ENCODE assay signal across 11 mouse cellular contexts in the genomic region with DNA sequence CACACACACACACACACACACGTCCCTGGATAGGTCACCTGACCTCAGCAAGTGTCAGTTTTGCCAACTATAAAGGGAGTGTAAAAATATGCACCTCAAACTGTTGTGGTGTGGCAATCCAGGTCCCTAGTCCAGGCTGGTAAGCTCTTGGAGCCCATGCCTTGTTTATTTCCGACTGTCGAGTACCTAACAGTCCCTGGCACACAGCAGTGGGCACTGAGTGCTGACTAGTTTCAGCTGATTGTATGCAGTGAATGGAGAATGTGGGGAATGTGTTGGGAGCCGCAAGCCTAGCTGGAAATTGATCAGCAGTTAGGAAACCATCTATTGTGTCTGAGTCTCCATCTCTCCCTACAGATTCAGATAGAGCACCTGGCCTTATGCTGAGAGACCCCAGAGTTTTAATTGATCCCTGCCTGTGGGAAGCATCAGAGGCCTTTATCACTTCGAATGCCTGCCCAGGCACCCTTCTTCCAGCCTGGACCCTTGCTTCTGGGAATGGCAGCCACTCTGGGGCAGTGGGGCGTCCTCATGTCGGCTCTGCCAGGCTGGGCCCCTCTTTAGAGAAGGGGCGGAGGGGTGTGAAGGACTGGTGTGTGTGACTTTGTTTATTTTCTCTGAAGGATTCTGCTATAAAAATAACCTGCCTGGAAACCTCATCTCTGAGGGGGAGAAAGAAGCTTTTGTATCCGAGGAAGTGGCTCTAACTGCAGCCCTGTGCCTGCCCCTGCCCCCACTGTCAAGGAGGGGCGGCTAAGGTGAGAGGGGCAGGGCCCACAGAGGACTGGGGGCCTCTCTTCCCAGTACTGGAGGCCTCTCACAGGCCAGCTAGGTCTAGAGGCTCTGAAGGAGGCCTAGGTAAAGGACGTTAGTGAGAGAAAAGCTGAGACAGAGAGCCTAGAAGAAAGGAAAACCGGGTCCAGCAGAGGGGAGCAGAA. TPM values are rescaled to one million over a fixed set of nuclear protein-coding genes. Genes with fewer than 3 reads are reported as not detected.
DNase-seq lines count a peak whose midpoint lies in the region; ATAC-seq and TF ChIP-seq lines count a peak whose summit lies in the region.
"Had no signal": no experiment of that assay in that cellular context is flagged by ENCODE, and none has a peak within 500 bp of the region (broad histone marks: within the 10 kb centered on the region; RNA-seq: fewer than 3 reads in every experiment).

No protein-coding gene starts in this region.

- H3K27ac ChIP-seq in forebrain, embryonic 14.5 days (ENCODE audit: low read depth, low read length), result no peak overlapping the region
- H3K27ac ChIP-seq in limb, embryonic 14.5 days (replicated peaks; ENCODE audit: low read depth, low read length), result peak overlapping the region; percentile 84

- DNase-seq in heart, adult 18-20 months, result peak; percentile 15 to 37
- no peak for DNase-seq in heart, adult 8-10 months (ENCODE audit: low spot score)
- peak; percentile 90 for DNase-seq in Muller cell, postnatal 12 days (ENCODE audit: inconsistent ontology term)
- peak; percentile 27 for DNase-seq in forebrain, embryonic 14.5 days (ENCODE audit: low spot score)
- DNase-seq in limb, embryonic 14.5 days (ENCODE audit: low spot score), result peak; percentile 4
- DNase-seq in c-Kit-positive CD71-positive TER-119-positive erythroid progenitor cells, embryonic 14.5 days (ENCODE audit: low spot score), result no peak
- DNase-seq: left cerebral cortex, postnatal 4 days had no signal

- no peak overlapping the region for H3K4me2 ChIP-seq in forebrain, embryonic 14.5 days (ENCODE audit: low read length)
- peak overlapping the region; percentile 3; the same call in 1 of the 2 replicates for H3K4me2 ChIP-seq in limb, embryonic 14.5 days (replicated peaks; ENCODE audit: low read depth, low read length, severe bottlenecking)

- H3K9ac ChIP-seq in forebrain, embryonic 14.5 days (ENCODE audit: low read length), result peak overlapping the region; percentile 18; the same call in 1 of the 2 replicates
- H3K9ac ChIP-seq in limb, embryonic 14.5 days (ENCODE audit: low read depth, low read length, severe bottlenecking), result peak overlapping the region; percentile 9; the same call in 1 of the 2 replicates

- peaks cover 9% of the 10 kb centered on the region for H3K4me1 ChIP-seq in forebrain, embryonic 14.5 days (ENCODE audit: control insufficient read depth, insufficient read depth, low read length)
- peaks cover 45% of the 10 kb centered on the region for H3K4me1 ChIP-seq in limb, embryonic 14.5 days (ENCODE audit: control insufficient read depth, insufficient read depth, low read length)

- WGBS in forebrain, embryonic 14.5 days, result 21% methylated on average over 12 of the region's 12 CpGs
- WGBS in limb, embryonic 14.5 days, result 27% methylated on average over 12 of the region's 12 CpGs

- ATAC-seq in forebrain, embryonic 14.5 days, result no peak
- peak; percentile 73 for ATAC-seq in limb, embryonic 14.5 days (ENCODE audit: low FRiP score, low read depth)
- no peak for ATAC-seq in frontal cortex, adult (ENCODE audit: low TSS enrichment)
- no peak for ATAC-seq in granulocyte monocyte progenitor cell, adult 5-6 weeks (replicated peaks; ENCODE audit: poor library complexity, severe bottlenecking)

- no peak overlapping the region for H3K4me3 ChIP-seq in forebrain, embryonic 14.5 days (ENCODE audit: low read depth, low read length)
- no peak overlapping the region for H3K4me3 ChIP-seq in limb, embryonic 14.5 days (replicated peaks; ENCODE audit: low read length)
- H3K4me3 ChIP-seq: erythroblast, embryonic 14.5 days had no signal

- no peaks in the 10 kb centered on the region for H3K9me3 ChIP-seq in forebrain, embryonic 14.5 days (replicated peaks; ENCODE audit: control insufficient read depth, low read length)
- H3K9me3 ChIP-seq in limb, embryonic 14.5 days (ENCODE audit: control insufficient read depth, low read length), result no peaks in the 10 kb centered on the region

- no peak for TF ChIP-seq POLR2A in limb, embryonic 14.5 days (IDR thresholded peaks at IDR 0.05; ENCODE audit: borderline replicate concordance, extremely low read depth, insufficient read depth, insufficient read length)

- H3K36me3 ChIP-seq in forebrain, embryonic 14.5 days (ENCODE audit: control insufficient read depth, insufficient read depth, low read length), result no peaks in the 10 kb centered on the region
- no peaks in the 10 kb centered on the region for H3K36me3 ChIP-seq in limb, embryonic 14.5 days (ENCODE audit: control insufficient read depth, insufficient read depth, low read length)

- H3K27me3 ChIP-seq in forebrain, embryonic 14.5 days (replicated peaks; ENCODE audit: control insufficient read depth, insufficient read depth, low read length), result no peaks in the 10 kb centered on the region
- no peaks in the 10 kb centered on the region for H3K27me3 ChIP-seq in limb, embryonic 14.5 days (ENCODE audit: control insufficient read depth, insufficient read depth, low read length)

RNA-seq across cellular contexts. Expression of a gene that starts 22.7 kb away (rescaled TPM):
- total RNA-seq in heart, adult 18-20 months (2021), result under 1 TPM in 1 of 2 experiments, not detected in 1; 0.36 TPM
- under 1 TPM in 2 of 4 experiments, not detected in 2; 0.06 to 0.19 TPM for total RNA-seq in heart, adult 8-10 months (2022)
- polyA plus RNA-seq in forebrain, embryonic 14.5 days (2014; fragmentation: Nextera tagmentation; extraction: Ambion mirVana), result 19.4 and 23.9 TPM in 2 replicates
- polyA plus RNA-seq in limb, embryonic 14.5 days (2012; rRNA removed), result 1,642 and 1,975 TPM in 2 replicates
- 754 and 761 TPM in 2 replicates for polyA plus RNA-seq in limb, embryonic 14.5 days (2014; fragmentation: Nextera tagmentation; extraction: Ambion mirVana)
- total RNA-seq in granulocyte monocyte progenitor cell, adult 5-6 weeks (2014; fragmentation: Nextera tagmentation), result not detected in 2 replicates
- not detected in 2 replicates for total RNA-seq in granulocyte monocyte progenitor cell, adult 5-6 weeks (2017)
- total RNA-seq: monocyte, adult 5-6 weeks had no signal
- polyA plus RNA-seq: erythroblast, embryonic 14.5 days had no signal

Comparison
In these comparisons a context has a peak if more than half of its experiments do, and no peak if none do; other contexts are left out.
1. DNase-seq: peak in heart, adult 18-20 months (2 of 2), Muller cell, postnatal 12 days (single experiment), forebrain, embryonic 14.5 days (single experiment) and limb, embryonic 14.5 days (single experiment); none in heart, adult 8-10 months (single experiment) and c-Kit-positive CD71-positive TER-119-positive erythroid progenitor cells, embryonic 14.5 days (single experiment).